Mouse (Mus musculus): ENCODE measurements around the gene Sparcl1. TPM values are rescaled to one million over a fixed set of nuclear protein-coding genes. Genes with fewer than 3 reads are reported as not detected.
A peak's percentile ranks its signal among the peaks of the same experiment; 100 is the strongest.

Sparcl1 gene
- polyA plus RNA-seq, 1 experiment from 2014 or later, result 206 TPM

- H3K36me3 ChIP-seq (ENCODE audit: control insufficient read depth, insufficient read depth, low read length), result peaks cover 5% of the 10 kb centered on the region
- no peaks in the 10 kb centered on the region for H3K4me1 ChIP-seq (replicated peaks; ENCODE audit: control insufficient read depth, insufficient read depth)
- H3K4me2 ChIP-seq (replicated peaks; ENCODE audit: low read depth), result peak overlapping the region; percentile 58
- WGBS, result 2% methylated on average over 19 of the region's 19 CpGs
- DNase-seq (ENCODE audit: low spot score) (no peak), ATAC-seq (ENCODE audit: low FRiP score, low TSS enrichment) (no peak)
- peak overlapping the region; percentile 85 for H3K4me3 ChIP-seq (ENCODE audit: low read depth, low read length)
- peak overlapping the region; percentile 87 for H3K27ac ChIP-seq (replicated peaks)
- no peaks in the 10 kb centered on the region for H3K9me3 ChIP-seq (ENCODE audit: control insufficient read depth, low read length)
- no peak for TF ChIP-seq CTCF (IDR thresholded peaks at IDR 0.05; ENCODE audit: low read depth)
- TF ChIP-seq EP300 (optimal IDR thresholded peaks at IDR 0.05), result no peak
- H3K9ac ChIP-seq (ENCODE audit: low read length), result peak overlapping the region; percentile 87
- no peaks in the 10 kb centered on the region for H3K27me3 ChIP-seq (ENCODE audit: control insufficient read depth, insufficient read depth, low read length)
Measured at GRCm38 (mm10) chr5:104047200-104048105, 66.1 kb downstream of the Sparcl1 start.

GRCm38 (mm10) chr5:104046256-104047199 is 67.0 kb downstream of the Sparcl1 start, which contains the start of gene Nudt9:
TSS of gene Nudt9 (plus strand) at chr5:104046306.
- ATAC-seq (ENCODE audit: low FRiP score, low TSS enrichment) (peak; percentile 99), DNase-seq (ENCODE audit: low spot score) (peak; percentile 98)
- Histone ChIP-seq H3K9ac (ENCODE audit: low read length) (peak within 1 kb of the TSS; percentile 87), H3K4me2 (replicated peaks; ENCODE audit: low read depth) (peak within 1 kb of the TSS; percentile 65), H3K9me3 (ENCODE audit: control insufficient read depth, low read length) (no peaks in the 10 kb centered on the region), H3K4me3 (ENCODE audit: low read depth, low read length) (peak within 1 kb of the TSS; percentile 85), H3K27ac (replicated peaks) (peak within 1 kb of the TSS; percentile 87), H3K4me1 (replicated peaks; ENCODE audit: control insufficient read depth, insufficient read depth) (no peaks in the 10 kb centered on the region), H3K36me3 (ENCODE audit: control insufficient read depth, insufficient read depth, low read length) (peaks cover 3% of the 10 kb centered on the region), H3K27me3 (ENCODE audit: control insufficient read depth, insufficient read depth, low read length) (no peaks in the 10 kb centered on the region)
- 5% methylated on average over 85 of the region's 90 CpGs for WGBS
- TF ChIP-seq CTCF (IDR thresholded peaks at IDR 0.05; ENCODE audit: low read depth), result no peak; the same call in 1 of the 2 replicates
- TF ChIP-seq EP300 (optimal IDR thresholded peaks at IDR 0.05), result no peak

GRCm38 (mm10) chr5:104043704-104044103 is 69.8 kb downstream of the Sparcl1 start:
- WGBS, result 29% methylated on average over 2 of the region's 2 CpGs
- no peak overlapping the region for H3K9ac ChIP-seq (ENCODE audit: low read length)
- no peaks in the 10 kb centered on the region for H3K27me3 ChIP-seq (ENCODE audit: control insufficient read depth, insufficient read depth, low read length)
- no peak overlapping the region for H3K4me3 ChIP-seq (ENCODE audit: low read depth, low read length)
- DNase-seq (ENCODE audit: low spot score) (no peak), ATAC-seq (ENCODE audit: low FRiP score, low TSS enrichment) (no peak)
- H3K9me3 ChIP-seq (ENCODE audit: control insufficient read depth, low read length), result no peaks in the 10 kb centered on the region
- no peak overlapping the region for H3K27ac ChIP-seq (replicated peaks)
- H3K4me1 ChIP-seq (replicated peaks; ENCODE audit: control insufficient read depth, insufficient read depth), result no peaks in the 10 kb centered on the region
- H3K36me3 ChIP-seq (ENCODE audit: control insufficient read depth, insufficient read depth, low read length), result no peaks in the 10 kb centered on the region
- TF ChIP-seq CTCF (IDR thresholded peaks at IDR 0.05; ENCODE audit: low read depth) (no peak), EP300 (optimal IDR thresholded peaks at IDR 0.05) (no peak)
- no peak overlapping the region for H3K4me2 ChIP-seq (replicated peaks; ENCODE audit: low read depth)

GRCm38 (mm10) chr5:104042906-104043305 is 70.6 kb downstream of the Sparcl1 start:
- no peak for DNase-seq (ENCODE audit: low spot score)
- no peaks in the 10 kb centered on the region for H3K9me3 ChIP-seq (ENCODE audit: control insufficient read depth, low read length)
- no peak overlapping the region for H3K9ac ChIP-seq (ENCODE audit: low read length)
- no peaks in the 10 kb centered on the region for H3K27me3 ChIP-seq (ENCODE audit: control insufficient read depth, insufficient read depth, low read length)
- WGBS, result 92% methylated on average over 2 of the region's 2 CpGs
- H3K27ac ChIP-seq (replicated peaks), result no peak overlapping the region
- H3K4me2 ChIP-seq (replicated peaks; ENCODE audit: low read depth), result no peak overlapping the region
- no peak for TF ChIP-seq CTCF (IDR thresholded peaks at IDR 0.05; ENCODE audit: low read depth)
- no peak for TF ChIP-seq EP300 (optimal IDR thresholded peaks at IDR 0.05)
- no peaks in the 10 kb centered on the region for H3K36me3 ChIP-seq (ENCODE audit: control insufficient read depth, insufficient read depth, low read length)
- no peak overlapping the region for H3K4me3 ChIP-seq (ENCODE audit: low read depth, low read length)
- no peaks in the 10 kb centered on the region for H3K4me1 ChIP-seq (replicated peaks; ENCODE audit: control insufficient read depth, insufficient read depth)
- no peak for ATAC-seq (ENCODE audit: low FRiP score, low TSS enrichment)

GRCm38 (mm10) chr5:104039154-104039932 is 74.2 kb downstream of the Sparcl1 start:
- Histone ChIP-seq H3K27me3 (ENCODE audit: control insufficient read depth, insufficient read depth, low read length) (no peaks in the 10 kb centered on the region), H3K36me3 (ENCODE audit: control insufficient read depth, insufficient read depth, low read length) (no peaks in the 10 kb centered on the region), H3K9ac (ENCODE audit: low read length) (no peak overlapping the region), H3K9me3 (ENCODE audit: control insufficient read depth, low read length) (no peaks in the 10 kb centered on the region), H3K4me1 (replicated peaks; ENCODE audit: control insufficient read depth, insufficient read depth) (no peaks in the 10 kb centered on the region), H3K4me3 (ENCODE audit: low read depth, low read length) (no peak overlapping the region), H3K27ac (replicated peaks) (no peak overlapping the region), H3K4me2 (replicated peaks; ENCODE audit: low read depth) (no peak overlapping the region)
- no peak for TF ChIP-seq EP300 (optimal IDR thresholded peaks at IDR 0.05)
- peak; percentile 87 for TF ChIP-seq CTCF (IDR thresholded peaks at IDR 0.05; ENCODE audit: low read depth)
- 60% methylated on average over 6 of the region's 6 CpGs for WGBS
- ATAC-seq (ENCODE audit: low FRiP score, low TSS enrichment) (peak; percentile 53), DNase-seq (ENCODE audit: low spot score) (peak; percentile 64)
